In the genomic region with DNA sequence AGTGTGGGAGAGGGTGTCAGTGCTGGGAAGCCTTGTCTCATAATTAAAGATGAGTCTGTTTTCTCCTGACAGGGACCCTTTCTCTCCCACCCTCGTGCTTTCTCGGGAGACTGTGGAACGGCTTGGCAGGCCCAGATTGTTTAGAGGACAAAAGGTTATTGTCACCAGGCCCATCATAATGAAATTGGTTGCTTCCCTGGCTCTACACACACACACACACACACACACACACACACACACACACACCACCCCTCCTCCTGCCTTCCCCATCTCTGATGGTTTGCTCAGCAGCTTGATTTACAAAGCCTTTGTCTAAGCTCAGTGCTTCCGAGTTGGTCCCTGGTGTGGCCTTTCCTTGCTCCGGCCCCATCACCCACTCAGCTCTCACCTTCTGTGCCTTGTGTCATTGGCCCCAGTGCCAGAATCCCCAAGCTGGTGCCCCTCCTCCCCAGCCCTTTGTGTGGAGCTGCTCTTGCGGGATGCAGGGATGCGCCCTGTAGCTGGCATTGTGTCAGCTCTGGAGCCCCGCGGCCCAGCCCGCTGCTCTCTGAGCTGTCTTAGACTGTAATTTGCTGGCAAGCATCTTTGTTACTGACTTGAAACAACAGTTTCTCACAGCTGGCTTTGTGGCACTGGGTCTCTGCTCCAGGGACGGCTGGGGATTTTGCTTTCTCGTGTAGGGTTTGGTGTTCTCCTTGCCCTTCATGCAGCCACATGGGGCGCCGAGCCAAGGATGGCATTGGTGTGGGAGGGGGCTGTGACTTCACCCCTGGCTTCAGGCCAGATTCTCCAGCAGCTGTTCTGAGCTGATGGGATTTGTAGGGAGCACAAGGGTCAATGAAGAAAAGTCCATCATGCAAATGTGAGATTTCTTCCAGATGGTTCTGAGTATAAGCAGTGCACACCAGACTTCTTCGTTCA, we compare ENCODE assay signal across 8 mouse cellular contexts.
DNase-seq lines count a peak whose midpoint lies in the region; ATAC-seq lines count a peak whose summit lies in the region.

No protein-coding gene starts in this region.

- H3K4me3 ChIP-seq in hindbrain, embryonic 10.5 days, result peak overlapping the region; percentile 28
- no peak overlapping the region for H3K4me3 ChIP-seq in midbrain, embryonic 11.5 days (ENCODE audit: low read depth, low read length)
- no peak overlapping the region for H3K4me3 ChIP-seq in stomach, embryonic 15.5 days (replicated peaks)

- peak; percentile 86 for ATAC-seq in midbrain, embryonic 11.5 days (ENCODE audit: low FRiP score)
- peak; percentile 59; the same call in 1 of the 2 replicates for ATAC-seq in stomach, embryonic 15.5 days (ENCODE audit: insufficient read depth, low FRiP score, low read depth)
- ATAC-seq in megakaryocyte-erythroid progenitor cell, adult 5-6 weeks (replicated peaks; ENCODE audit: low FRiP score, low TSS enrichment, poor library complexity, severe bottlenecking), result no peak

- H3K9me3 ChIP-seq in hindbrain, embryonic 10.5 days, result no peaks in the 10 kb centered on the region
- H3K9me3 ChIP-seq in midbrain, embryonic 11.5 days (ENCODE audit: control insufficient read depth, low read length), result no peaks in the 10 kb centered on the region
- H3K9me3 ChIP-seq in stomach, embryonic 15.5 days, result no peaks in the 10 kb centered on the region

- WGBS in hindbrain, embryonic 10.5 days, result 17% methylated on average over 15 of the region's 15 CpGs
- 10% methylated on average over 15 of the region's 15 CpGs for WGBS in midbrain, embryonic 11.5 days
- WGBS in stomach, embryonic 15.5 days, result 24% methylated on average over 15 of the region's 15 CpGs

- H3K27me3 ChIP-seq in hindbrain, embryonic 10.5 days (ENCODE audit: insufficient read depth, poor library complexity, severe bottlenecking), result no peaks in the 10 kb centered on the region
- no peaks in the 10 kb centered on the region for H3K27me3 ChIP-seq in midbrain, embryonic 11.5 days (ENCODE audit: control insufficient read depth, insufficient read depth, low read length)
- no peaks in the 10 kb centered on the region for H3K27me3 ChIP-seq in stomach, embryonic 15.5 days (replicated peaks)

- peak overlapping the region; percentile 64 for H3K9ac ChIP-seq in midbrain, embryonic 11.5 days (ENCODE audit: low read length)
- H3K9ac ChIP-seq in stomach, embryonic 15.5 days, result no peak overlapping the region; the same call in 1 of the 2 replicates

- peak; percentile 86 for DNase-seq in ZHBTc4 (ENCODE audit: low read depth, low spot score)
- peak; percentile 97 to 98 for DNase-seq in cerebellum, postnatal 10 days
- DNase-seq in frontal cortex, adult 2 months (ENCODE audit: extremely low spot score in 1 of 2, low spot score in 1 of 2), result peak; percentile 30 to 68
- DNase-seq in hindbrain, embryonic 10.5 days (ENCODE audit: low spot score), result peak; percentile 84
- peak; percentile 49 for DNase-seq in layer of hippocampus, adult 9-10 months (ENCODE audit: low spot score)
- DNase-seq in midbrain, embryonic 11.5 days (ENCODE audit: low spot score, missing footprints), result peak; percentile 96

- peak overlapping the region; percentile 28; the same call in 1 of the 2 replicates for H3K4me2 ChIP-seq in midbrain, embryonic 11.5 days
- H3K4me2 ChIP-seq in stomach, embryonic 15.5 days, result peak overlapping the region; percentile 37

- peaks cover 71% of the 10 kb centered on the region for H3K4me1 ChIP-seq in hindbrain, embryonic 10.5 days (replicated peaks)
- H3K4me1 ChIP-seq in midbrain, embryonic 11.5 days (ENCODE audit: control insufficient read depth, insufficient read depth, low read length), result peaks cover 37% of the 10 kb centered on the region
- peaks cover 47% of the 10 kb centered on the region for H3K4me1 ChIP-seq in stomach, embryonic 15.5 days

- peak overlapping the region; percentile 95 for H3K27ac ChIP-seq in hindbrain, embryonic 10.5 days
- peak overlapping the region; percentile 97 for H3K27ac ChIP-seq in midbrain, embryonic 11.5 days (ENCODE audit: low read depth, low read length)
- peak overlapping the region; percentile 88 for H3K27ac ChIP-seq in stomach, embryonic 15.5 days

- no peaks in the 10 kb centered on the region for H3K36me3 ChIP-seq in hindbrain, embryonic 10.5 days
- H3K36me3 ChIP-seq in midbrain, embryonic 11.5 days (ENCODE audit: control insufficient read depth, insufficient read depth, low read length), result no peaks in the 10 kb centered on the region
- H3K36me3 ChIP-seq in stomach, embryonic 15.5 days, result no peaks in the 10 kb centered on the region
